Mouse (Mus musculus) activated CD4-positive, CD25-positive, alpha-beta regulatory T cell, adult 4 months (primary cell): ENCODE results near the gene Rrnad1. TPM values are rescaled to one million over a fixed set of nuclear protein-coding genes. Genes with fewer than 3 reads are reported as not detected.
"Not testable (repeated sequence)": the region's sequence is repeated elsewhere in the genome, so short reads cannot be mapped to it uniquely, and the experiment has no call there.

ENCODE experiments used
- ATAC-seq: one replicate; pipeline ENCODE4 v1.8.0; 2017
- polyA plus RNA-seq, 2 experiments: library from polyadenylated mRNA; unstranded; fragments of 100-300 nt; shearing (Covaris generic); gene quantifications; one replicate each; pipeline ENCODE4 v1.2.1; 2017

Gene Rrnad1
- polyA plus RNA-seq, 2 experiments from 2014 or later, result 16.3 to 19.7 TPM

- ATAC-seq, result no peak
Observed at GRCm38 (mm10) chr3:87913891-87914290, 16.6 kb downstream of the Rrnad1 start.

GRCm38 (mm10) chr3:87913491-87913890 is 17.0 kb downstream of the Rrnad1 start:
- no peak for ATAC-seq

- ATAC-seq, result no peak
Observed at GRCm38 (mm10) chr3:87910573-87911141, 19.9 kb downstream of the Rrnad1 start.

- ATAC-seq, result no peak
Observed at GRCm38 (mm10) chr3:87909874-87910273, 20.6 kb downstream of the Rrnad1 start.

GRCm38 (mm10) chr3:87909381-87909780 is 21.1 kb downstream of the Rrnad1 start:
- no peak for ATAC-seq

GRCm38 (mm10) chr3:87907906-87908305 is 22.6 kb downstream of the Rrnad1 start:
- no peak for ATAC-seq

GRCm38 (mm10) chr3:87906981-87907857 is 23.3 kb downstream of the Rrnad1 start:
- no peak for ATAC-seq

GRCm38 (mm10) chr3:87906601-87906980 is 23.9 kb downstream of the Rrnad1 start:
- peak; percentile 15 for ATAC-seq

- ATAC-seq, result peak; percentile 94
Observed at GRCm38 (mm10) chr3:87905880-87906485, 24.5 kb downstream of the Rrnad1 start, which contains the start of gene Hdgf. Gene Hdgf, plus strand, starts transcription at chr3:87906321.

- no peak for ATAC-seq
Observed at GRCm38 (mm10) chr3:87903821-87904220, 26.7 kb downstream of the Rrnad1 start.

- ATAC-seq, result not testable (repeated sequence)
Observed at GRCm38 (mm10) chr3:87901959-87902358, 28.6 kb downstream of the Rrnad1 start.

- ATAC-seq, result no peak
Observed at GRCm38 (mm10) chr3:87901036-87901624, 29.4 kb downstream of the Rrnad1 start.

GRCm38 (mm10) chr3:87899776-87900175 is 30.7 kb downstream of the Rrnad1 start:
- ATAC-seq, result no peak

- ATAC-seq, result no peak
Observed at GRCm38 (mm10) chr3:87899266-87899665, 31.3 kb downstream of the Rrnad1 start.

GRCm38 (mm10) chr3:87893367-87893905 is 37.1 kb downstream of the Rrnad1 start:
- no peak for ATAC-seq

GRCm38 (mm10) chr3:87891481-87891880 is 39.0 kb downstream of the Rrnad1 start:
- no peak for ATAC-seq

GRCm38 (mm10) chr3:87887400-87887799 is 43.1 kb downstream of the Rrnad1 start:
- ATAC-seq, result not testable (repeated sequence)

GRCm38 (mm10) chr3:87886416-87886815 is 44.1 kb downstream of the Rrnad1 start:
- ATAC-seq, result no peak

- ATAC-seq, result no peak
Observed at GRCm38 (mm10) chr3:87886004-87886365, 44.5 kb downstream of the Rrnad1 start.

- peak; percentile 90 for ATAC-seq
Observed at GRCm38 (mm10) chr3:87885281-87886003, 45.1 kb downstream of the Rrnad1 start, which contains the start of gene Prcc. Gene Prcc, minus strand, starts transcription at chr3:87885608.

- no peak for ATAC-seq
Observed at GRCm38 (mm10) chr3:87884708-87885251, 45.7 kb downstream of the Rrnad1 start.

GRCm38 (mm10) chr3:87884291-87884690 is 46.2 kb downstream of the Rrnad1 start:
- ATAC-seq, result no peak
